Mouse (Mus musculus) intestine, embryonic 16.5 days (tissue): ENCODE measurements around the gene Hist1h2ag. TPM values are rescaled to one million over a fixed set of nuclear protein-coding genes. Genes with fewer than 3 reads are reported as not detected.
"Not testable (repeated sequence)": the region's sequence is repeated elsewhere in the genome, so short reads cannot be mapped to it uniquely, and the experiment has no call there.

Experiments
- ATAC-seq: fragments of 200-750 bp; cut with Nextera tagmentation; 2 replicates; pipeline ENCODE4 v1.8.0; 2017; ENCODE audit warnings: moderate TSS enrichment, moderate library complexity
- H3K27ac ChIP-seq: fragments of 300-500 bp; sonication (generic); 2 replicates; pipeline ENCODE4 v1.5.1; 2014; ENCODE audit warnings: mild to moderate bottlenecking, low read length
- H3K27me3 ChIP-seq: fragments of 300-500 bp; sonication (generic); replicated peaks from 2 replicates; pipeline ENCODE4 v1.6.1; 2014; ENCODE audit warnings: low read length, control low read depth, mixed read lengths; ENCODE audit not compliant: control insufficient read depth, insufficient read depth
- H3K36me3 ChIP-seq: fragments of 300-500 bp; sonication (generic); 2 replicates; pipeline ENCODE4 v1.6.1; 2014; ENCODE audit warnings: low read length, control low read depth; ENCODE audit not compliant: control insufficient read depth, insufficient read depth
- H3K4me1 ChIP-seq: fragments of 300-500 bp; sonication (generic); 2 replicates; pipeline ENCODE4 v1.6.1; 2014; ENCODE audit warnings: low read length, control low read depth, mixed read lengths; ENCODE audit not compliant: control insufficient read depth, insufficient read depth
- H3K4me2 ChIP-seq: fragments of 300-500 bp; sonication (generic); 2 replicates; pipeline ENCODE4 v1.6.1; 2014; ENCODE audit warnings: low read depth, low read length, control low read depth
- H3K4me3 ChIP-seq: fragments of 300-500 bp; sonication (generic); 2 replicates; pipeline ENCODE4 v1.5.1; 2014; ENCODE audit warnings: mild to moderate bottlenecking, low read length
- H3K9ac ChIP-seq: fragments of 300-500 bp; sonication (generic); 2 replicates; pipeline ENCODE4 v1.6.1; 2014; ENCODE audit warnings: low read depth, low read length
- H3K9me3 ChIP-seq: fragments of 300-500 bp; sonication (generic); 2 replicates; pipeline ENCODE4 v1.6.1; 2016; ENCODE audit warnings: low read length, control low read depth; ENCODE audit not compliant: control insufficient read depth
- WGBS: fragments of 180-500 bp; shearing (Covaris S2); extraction: QIAGEN DNeasy Blood & Tissue Kit; methylation state at CpG from one replicate; pipeline ENCODE4 v1.1.7; 2014; 5-methylcytosine and 5-hydroxymethylcytosine counted together
- polyA plus RNA-seq: library from polyadenylated mRNA; unstranded; fragments of >200 nt; fragmentation: Nextera tagmentation; extraction: Ambion mirVana; gene quantifications from 2 replicates; pipeline ENCODE4 v1.2.1, GENCODE M21; 2015

Gene Hist1h2ag
- 17.4 and 30.0 TPM in 2 replicates for polyA plus RNA-seq

DNA sequence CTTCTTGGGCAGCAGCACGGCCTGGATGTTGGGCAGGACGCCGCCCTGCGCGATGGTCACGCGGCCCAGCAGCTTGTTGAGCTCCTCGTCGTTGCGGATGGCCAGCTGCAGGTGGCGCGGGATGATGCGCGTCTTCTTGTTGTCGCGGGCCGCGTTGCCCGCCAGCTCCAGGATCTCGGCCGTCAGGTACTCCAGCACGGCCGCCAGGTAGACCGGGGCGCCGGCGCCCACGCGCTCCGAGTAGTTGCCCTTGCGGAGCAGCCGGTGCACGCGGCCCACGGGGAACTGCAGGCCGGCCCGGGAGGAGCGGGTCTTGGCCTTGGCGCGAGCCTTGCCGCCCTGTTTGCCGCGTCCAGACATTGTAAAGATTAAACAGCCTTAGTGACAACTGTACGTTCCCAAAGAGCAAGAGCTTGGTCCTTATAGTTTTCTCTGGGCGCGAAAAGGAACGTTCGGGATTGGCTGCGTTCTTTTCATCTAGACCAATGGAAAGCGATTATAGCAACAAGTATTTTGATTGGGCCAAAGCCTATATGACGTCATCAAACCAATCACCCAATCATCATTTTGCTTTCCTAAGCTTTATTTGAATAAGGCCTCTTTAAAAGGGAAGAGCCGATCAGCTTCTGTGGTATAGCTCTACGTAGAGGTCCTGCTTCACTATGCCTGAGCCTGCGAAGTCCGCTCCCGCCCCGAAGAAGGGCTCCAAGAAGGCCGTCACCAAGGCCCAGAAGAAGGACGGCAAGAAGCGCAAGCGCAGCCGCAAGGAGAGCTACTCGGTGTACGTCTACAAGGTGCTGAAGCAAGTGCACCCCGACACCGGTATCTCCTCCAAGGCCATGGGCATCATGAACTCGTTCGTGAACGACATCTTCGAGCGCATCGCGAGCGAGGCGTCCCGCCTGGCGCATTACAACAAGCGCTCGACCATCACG is at the start of gene Hist1h2ag, which contains the start of gene Hist1h2bj:
Gene Hist1h2ag, minus strand, starts transcription at position 377 of the 935 bp plus-strand sequence.
Gene Hist1h2bj, plus strand, starts transcription at position 647 of the 935 bp plus-strand sequence.
- Histone ChIP-seq H3K9ac (peak within 1 kb of the TSS; percentile 51), H3K27ac (peak within 1 kb of the TSS; percentile 83), H3K4me1 (peaks cover 14% of the 10 kb centered on the region), H3K4me2 (peak within 1 kb of the TSS; percentile 64), H3K4me3 (peak within 1 kb of the TSS; percentile 45)
- ATAC-seq = peak; percentile 92
- not testable (repeated sequence) for H3K27me3 ChIP-seq, H3K9me3 ChIP-seq, H3K36me3 ChIP-seq
- under 1% methylated on average over 33 of the region's 80 CpGs for WGBS

DNA sequence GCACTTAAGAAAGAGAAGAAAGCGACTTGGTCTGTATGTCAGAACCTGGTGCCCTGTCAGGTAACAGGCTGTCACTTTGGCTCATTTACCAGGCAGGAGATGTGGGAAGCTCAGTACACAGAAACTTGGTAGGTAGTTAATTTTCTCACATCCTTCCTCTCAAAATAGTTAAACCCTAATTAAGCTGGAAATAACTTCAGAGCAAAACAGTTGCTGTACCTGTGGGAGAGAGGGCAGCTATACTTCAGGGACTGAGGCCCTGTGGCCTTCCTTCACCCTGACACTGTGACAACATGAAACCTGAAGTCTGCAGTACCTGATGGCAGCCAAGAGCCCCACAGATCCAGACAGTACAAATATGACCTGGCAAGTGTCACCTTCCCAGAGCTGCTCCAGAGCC is 41.4 kb upstream of the Hist1h2ag start, which contains the start of gene Vmn1r188:
Gene Vmn1r188, plus strand, starts transcription at position 301 of the 400 bp plus-strand sequence.
- H3K9me3 ChIP-seq, H3K9ac ChIP-seq, H3K27ac ChIP-seq, H3K27me3 ChIP-seq, H3K4me1 ChIP-seq, H3K4me2 ChIP-seq, H3K36me3 ChIP-seq, H3K4me3 ChIP-seq, ATAC-seq: not testable (repeated sequence)
- 71% methylated on average over 1 of the region's 1 CpGs for WGBS

DNA sequence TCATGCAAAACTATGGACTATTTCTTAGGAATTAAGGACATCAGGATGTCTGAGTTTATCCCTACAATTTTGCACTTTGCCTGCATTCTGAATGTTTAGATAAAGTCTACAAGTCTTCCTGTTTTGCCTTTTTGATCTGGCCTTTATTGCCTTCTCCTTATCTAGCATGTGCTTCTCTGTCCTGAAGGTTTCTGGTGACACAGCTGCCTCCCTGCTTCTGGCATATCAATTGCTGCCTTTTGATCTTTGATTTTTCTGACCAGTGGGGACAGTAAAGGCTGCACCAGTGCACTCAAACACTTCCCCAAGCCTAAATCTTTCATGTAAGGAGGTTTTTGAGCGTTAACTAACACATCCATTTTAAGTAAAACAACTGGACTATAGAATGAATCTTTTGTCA is 20.7 kb upstream of the Hist1h2ag start:
- Histone ChIP-seq H3K9me3 (no peaks in the 10 kb centered on the region), H3K36me3 (no peaks in the 10 kb centered on the region), H3K4me2 (no peak overlapping the region), H3K9ac (no peak overlapping the region), H3K27me3 (no peaks in the 10 kb centered on the region), H3K27ac (no peak overlapping the region), H3K4me1 (no peaks in the 10 kb centered on the region), H3K4me3 (no peak overlapping the region)
- WGBS = 55% methylated on average over 1 of the region's 1 CpGs
- ATAC-seq = peak; percentile 82

DNA sequence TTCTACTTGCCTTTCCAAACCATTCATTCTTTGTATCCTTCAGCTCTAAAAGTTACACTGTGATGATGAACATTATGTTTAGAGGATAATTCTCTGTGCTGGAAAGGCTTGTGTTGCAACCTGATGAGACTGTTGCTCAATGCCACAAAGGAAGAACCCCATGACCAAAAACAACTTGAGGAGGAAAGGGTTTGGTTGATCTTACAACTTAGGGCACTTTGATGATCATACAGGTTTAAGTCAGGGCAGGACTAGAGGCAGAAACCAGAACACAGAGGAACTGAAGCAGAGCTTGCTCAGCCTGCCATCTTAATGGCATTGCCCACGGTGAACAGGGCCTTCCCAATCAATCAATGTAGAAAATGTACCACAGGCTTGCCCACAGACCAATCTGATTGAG is 18.7 kb upstream of the Hist1h2ag start:
- Histone ChIP-seq H3K36me3 (no peaks in the 10 kb centered on the region), H3K4me3 (no peak overlapping the region), H3K4me2 (no peak overlapping the region), H3K27ac (no peak overlapping the region), H3K27me3 (no peaks in the 10 kb centered on the region), H3K9me3 (no peaks in the 10 kb centered on the region), H3K4me1 (no peaks in the 10 kb centered on the region), H3K9ac (no peak overlapping the region)
- no peak for ATAC-seq
- 74% methylated on average over 1 of the region's 1 CpGs for WGBS

DNA sequence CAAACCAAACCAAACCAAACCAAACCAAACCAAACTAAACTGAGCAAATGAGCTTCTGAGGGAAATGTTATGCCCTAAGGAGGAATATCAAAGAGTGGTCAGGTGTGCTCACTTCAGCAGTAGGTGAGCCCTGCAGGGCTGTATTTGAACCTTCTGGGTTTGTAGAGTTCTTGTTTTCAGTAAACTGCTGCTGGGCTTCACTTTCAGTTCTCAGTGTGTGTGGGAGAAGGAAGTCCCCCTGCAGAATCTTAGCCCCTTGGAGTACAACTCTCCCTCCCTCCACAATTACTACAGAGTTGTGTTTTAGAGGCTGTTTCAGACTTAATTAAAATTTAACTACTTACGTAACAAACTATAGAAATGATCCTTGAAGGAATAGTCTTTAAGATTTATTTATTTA is 11.0 kb upstream of the Hist1h2ag start:
- 91% methylated on average over 1 of the region's 1 CpGs for WGBS
- Histone ChIP-seq H3K9ac (no peak overlapping the region), H3K4me1 (0 out of 2 replicates have a peak, but pooled peaks cover 2% of the 10 kb centered on the region), H3K27ac (no peak overlapping the region), H3K4me2 (no peak overlapping the region), H3K27me3 (no peaks in the 10 kb centered on the region), H3K9me3 (no peaks in the 10 kb centered on the region), H3K36me3 (no peaks in the 10 kb centered on the region), H3K4me3 (no peak overlapping the region)
- ATAC-seq = no peak

DNA sequence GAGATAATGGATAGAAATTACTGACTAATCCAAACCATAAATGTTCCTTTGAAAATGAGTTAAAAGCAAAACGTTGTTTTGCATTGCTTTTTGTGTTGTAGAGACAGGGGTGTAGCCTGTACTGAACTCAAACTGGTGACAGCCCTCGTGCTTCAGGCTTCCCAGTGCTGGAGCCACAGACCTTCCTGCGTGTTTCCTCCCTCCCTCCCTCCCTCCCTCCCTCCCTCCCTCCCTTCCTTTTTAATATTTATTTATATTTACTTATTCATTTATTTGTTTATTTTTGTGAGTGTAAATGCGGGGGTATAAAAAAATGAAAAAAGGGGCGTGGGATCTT is 8.7 kb upstream of the Hist1h2ag start:
- ATAC-seq = 0 out of 2 replicates have a peak, but pooled peaks have one; percentile 22
- Histone ChIP-seq H3K9ac (peak overlapping the region; percentile 73), H3K27me3 (no peaks in the 10 kb centered on the region), H3K4me1 (0 out of 2 replicates have a peak, but pooled peaks cover 2% of the 10 kb centered on the region), H3K4me3 (peak overlapping the region; percentile 58), H3K9me3 (no peaks in the 10 kb centered on the region), H3K27ac (peak overlapping the region; percentile 86), H3K36me3 (no peaks in the 10 kb centered on the region), H3K4me2 (peak overlapping the region; percentile 56)
- WGBS = 13% methylated on average over 5 of the region's 5 CpGs

DNA sequence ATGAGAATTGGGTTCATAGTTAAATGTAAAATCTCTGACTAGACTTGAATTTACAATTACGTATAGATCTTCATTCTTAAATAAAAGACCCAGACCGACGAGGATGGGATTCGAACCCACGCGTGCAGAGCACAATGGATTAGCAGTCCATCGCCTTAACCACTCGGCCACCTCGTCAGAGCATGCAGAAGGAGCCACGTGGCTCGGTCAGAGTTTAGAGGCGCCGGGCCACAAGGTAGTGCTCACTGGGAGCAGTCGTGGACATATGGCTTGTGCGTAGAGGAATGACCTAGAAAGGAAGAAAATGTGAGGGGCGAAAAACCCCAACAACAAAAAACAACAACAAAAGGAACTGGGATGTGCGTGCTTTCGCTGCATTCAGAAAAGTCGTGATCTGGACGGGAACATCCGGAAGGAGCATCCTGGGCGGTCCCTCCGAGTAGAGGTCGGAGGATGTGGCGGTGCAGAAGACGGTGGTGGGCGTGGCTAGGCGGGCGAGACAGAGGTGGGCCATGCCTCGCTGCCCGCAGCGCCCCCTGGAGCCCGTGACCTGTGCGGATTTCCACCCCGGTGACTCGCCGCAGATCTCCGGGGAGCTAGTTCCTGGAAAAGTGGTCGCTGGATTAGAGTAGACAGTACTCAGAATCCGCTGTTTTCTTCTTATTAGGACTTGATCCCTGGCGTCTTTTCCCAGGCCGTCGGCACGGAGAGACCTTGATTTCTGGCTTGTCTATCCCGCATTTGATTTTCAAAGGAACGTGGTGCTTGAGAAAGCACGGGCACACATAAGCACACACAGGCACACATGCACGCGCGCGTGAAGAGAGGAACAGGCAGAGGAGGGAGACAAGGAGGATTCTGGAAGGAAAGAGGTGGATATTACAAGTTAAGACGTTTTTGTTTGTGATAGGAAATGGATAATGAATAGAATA is 8.1 kb upstream of the Hist1h2ag start:
- 0 out of 2 replicates have a peak, but pooled peaks cover 2% of the 10 kb centered on the region for H3K4me1 ChIP-seq
- peak; percentile 98 for ATAC-seq
- H3K9me3 ChIP-seq = no peaks in the 10 kb centered on the region
- H3K4me3 ChIP-seq = peak overlapping the region; percentile 58
- H3K9ac ChIP-seq = peak overlapping the region; percentile 73
- under 1% methylated on average over 52 of the region's 52 CpGs for WGBS
- H3K4me2 ChIP-seq = peak overlapping the region; percentile 56
- no peaks in the 10 kb centered on the region for H3K36me3 ChIP-seq
- peak overlapping the region; percentile 86 for H3K27ac ChIP-seq
- H3K27me3 ChIP-seq = no peaks in the 10 kb centered on the region

DNA sequence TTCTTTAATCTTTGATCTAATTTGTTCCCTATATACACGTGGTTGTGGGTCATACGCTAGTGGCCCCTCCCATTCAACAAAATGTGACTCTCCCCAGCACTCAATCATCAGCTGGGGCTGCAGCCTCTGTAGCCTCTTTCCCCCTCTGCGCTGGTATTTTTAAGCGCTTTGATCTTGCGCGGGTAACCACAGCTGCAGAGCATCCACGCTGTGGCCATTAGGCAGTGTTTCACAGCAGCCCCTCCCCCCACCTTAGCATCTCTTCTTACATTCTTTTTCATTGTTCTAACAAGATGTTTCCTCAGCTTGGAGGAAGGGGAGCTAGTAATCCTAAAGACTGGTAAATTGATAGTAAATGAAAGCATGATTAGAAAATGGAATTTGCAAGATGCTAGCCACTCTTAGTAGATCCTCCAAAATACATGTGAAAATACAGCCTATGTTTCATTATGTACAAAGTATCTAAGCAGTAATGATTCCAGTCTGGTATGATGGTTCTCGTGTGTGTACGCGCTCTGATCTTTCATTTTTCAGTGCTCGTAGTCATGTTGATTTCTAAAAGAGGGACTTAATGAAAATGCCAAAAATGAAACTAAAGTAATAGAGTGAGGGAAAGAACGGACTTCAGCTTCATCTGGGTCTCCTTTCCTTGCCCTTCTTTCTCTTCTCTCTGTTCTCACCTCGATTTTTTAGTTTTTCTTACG is 7.1 kb upstream of the Hist1h2ag start:
- peak overlapping the region; percentile 51 for H3K9ac ChIP-seq
- no peaks in the 10 kb centered on the region for H3K9me3 ChIP-seq
- no peaks in the 10 kb centered on the region for H3K27me3 ChIP-seq
- H3K4me1 ChIP-seq = 0 out of 2 replicates have a peak, but pooled peaks cover 2% of the 10 kb centered on the region
- no peak for ATAC-seq
- H3K4me2 ChIP-seq = peak overlapping the region; percentile 56
- peak overlapping the region; percentile 86 for H3K27ac ChIP-seq
- H3K4me3 ChIP-seq = peak overlapping the region; percentile 58
- WGBS = 1% methylated on average over 14 of the region's 14 CpGs
- no peaks in the 10 kb centered on the region for H3K36me3 ChIP-seq
